Mouse (Mus musculus): ENCODE measurements around the gene Slc41a3.

The Slc41a3 gene

DNA sequence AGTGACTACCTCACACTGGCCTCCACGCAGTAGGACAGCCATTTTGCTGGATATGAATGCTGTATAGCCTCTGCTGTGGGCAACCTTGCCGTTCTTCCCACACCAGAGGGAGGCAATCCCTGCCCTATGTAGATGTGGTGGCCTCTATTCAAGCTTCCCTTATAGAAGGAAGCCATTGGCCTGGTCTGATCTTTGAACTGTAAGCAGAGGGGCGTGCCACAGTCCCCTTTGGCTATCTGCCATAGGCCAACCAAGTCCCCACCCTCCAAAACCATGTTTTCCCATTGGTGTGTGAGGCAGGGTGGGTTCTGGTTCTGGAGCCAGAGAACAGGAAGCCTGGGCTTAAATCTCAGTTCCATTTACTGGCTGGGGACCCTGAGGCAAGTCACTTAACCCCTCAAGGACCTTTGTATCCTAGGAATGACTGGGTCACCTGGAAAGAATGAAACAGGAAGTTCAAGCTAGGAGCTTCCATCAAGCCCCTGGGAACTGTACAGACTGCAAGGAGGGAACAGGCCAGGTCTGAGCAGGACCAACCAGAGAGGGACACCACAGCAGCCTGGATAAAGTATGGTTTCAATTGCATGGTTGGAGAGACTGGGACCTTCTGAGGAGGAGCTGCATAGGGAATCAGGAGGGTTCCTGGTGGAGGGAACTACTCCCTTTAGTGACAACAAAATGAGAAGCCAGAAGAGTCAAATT lies 79.5 kb downstream of the Slc41a3 start:
- no peak for DNase-seq (ENCODE audit: low spot score)

DNA sequence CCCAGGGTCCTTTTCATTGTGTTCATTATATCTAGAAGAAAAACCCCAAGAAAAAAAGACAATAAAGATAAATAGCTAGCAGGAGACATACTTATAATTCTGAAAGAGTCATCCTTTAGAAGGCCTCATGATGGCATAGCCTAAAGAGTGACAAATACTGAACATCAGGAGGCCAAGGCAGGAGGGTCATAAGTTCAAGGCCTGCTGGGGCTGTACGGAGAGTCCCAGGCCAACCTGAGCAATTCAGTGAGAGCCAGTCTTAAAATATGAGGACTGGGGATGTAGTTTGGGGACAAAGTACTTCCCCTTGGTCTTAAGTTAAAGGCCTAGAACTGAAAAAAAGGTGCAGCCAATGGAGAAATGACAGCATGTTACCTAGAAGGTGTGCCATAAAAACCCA lies 82.3 kb downstream of the Slc41a3 start:
- DNase-seq (ENCODE audit: low spot score) = no peak

DNA sequence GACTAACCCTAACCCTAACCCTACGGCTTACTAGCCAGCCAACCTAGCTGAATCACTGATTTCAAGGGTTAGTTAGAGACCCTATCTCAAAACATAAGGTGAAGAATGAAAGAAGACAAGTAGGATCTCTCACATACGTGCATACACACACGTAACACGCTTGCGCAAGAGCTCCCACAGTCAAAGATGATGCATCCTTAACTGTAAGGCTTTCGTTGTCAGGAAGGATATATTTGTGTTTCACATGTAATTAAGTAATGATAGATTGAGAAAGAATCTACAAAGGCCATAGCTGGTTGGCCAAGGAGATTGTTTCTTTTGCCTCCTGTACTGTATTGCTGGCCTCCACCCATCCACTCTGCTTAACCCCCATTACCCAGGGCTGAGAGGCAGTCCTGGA lies 83.5 kb downstream of the Slc41a3 start:
- DNase-seq (ENCODE audit: low spot score) = no peak

DNA sequence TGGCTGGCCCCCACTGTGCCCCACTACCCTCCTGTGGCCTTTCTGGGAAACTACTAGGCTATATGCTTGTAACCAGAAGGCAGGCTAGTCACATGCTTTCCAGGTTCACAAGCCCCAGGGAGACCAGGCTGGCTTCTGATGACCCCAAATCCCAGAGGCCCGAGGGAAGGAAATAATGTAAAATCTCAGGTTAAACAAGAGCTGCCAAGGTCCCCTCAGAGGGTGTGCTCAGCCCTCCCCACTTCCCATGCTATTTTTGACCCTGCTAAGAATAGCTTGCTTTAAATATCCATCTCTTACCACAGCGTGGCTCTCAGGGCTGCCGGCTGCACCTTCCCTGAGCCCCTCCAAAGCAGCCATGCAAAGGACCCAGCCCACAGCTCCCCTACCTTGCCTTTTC lies 84.2 kb downstream of the Slc41a3 start:
- DNase-seq (ENCODE audit: low spot score) = no peak

DNA sequence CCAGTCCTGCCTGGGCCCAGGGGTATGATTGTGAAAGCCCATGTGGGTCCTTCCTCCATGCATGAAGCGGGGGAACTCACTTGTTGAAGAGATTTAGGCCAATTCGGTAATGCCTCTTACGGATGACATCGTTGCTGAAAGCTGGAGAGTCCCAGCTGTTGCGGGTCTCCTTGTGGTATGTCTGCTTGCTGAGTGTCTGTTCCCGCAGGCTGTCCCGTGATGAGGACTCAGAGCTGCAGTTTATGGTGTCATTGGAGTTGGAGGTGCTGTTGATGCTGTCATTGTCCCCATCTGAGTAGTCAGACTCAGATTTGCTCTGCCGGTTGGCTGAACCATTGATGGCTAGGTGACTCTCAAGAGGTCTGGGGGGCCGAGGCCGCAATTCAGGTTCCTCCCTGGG lies 85.0 kb downstream of the Slc41a3 start:
- DNase-seq (ENCODE audit: low spot score) = no peak

DNA sequence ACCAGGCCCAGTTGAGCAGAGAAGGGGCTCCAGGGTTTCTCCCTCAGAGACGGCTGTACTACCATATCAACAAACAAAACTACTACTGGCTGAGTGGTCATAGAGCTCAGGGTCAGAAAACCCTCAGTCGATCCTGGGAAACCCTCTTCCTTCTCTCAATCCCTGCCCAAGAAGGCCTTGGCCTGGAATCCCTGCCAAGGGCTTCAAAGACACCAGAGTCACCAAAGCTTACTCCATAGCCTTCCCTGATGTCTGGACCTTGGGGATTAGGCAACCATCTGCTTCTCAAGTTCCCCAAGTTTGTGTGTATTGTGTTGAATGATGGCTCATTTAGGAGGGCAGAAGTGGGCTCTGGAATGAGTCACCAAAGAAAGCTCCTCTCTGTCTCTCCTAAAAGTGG lies 87.4 kb downstream of the Slc41a3 start:
- DNase-seq (ENCODE audit: low spot score) = no peak

DNA sequence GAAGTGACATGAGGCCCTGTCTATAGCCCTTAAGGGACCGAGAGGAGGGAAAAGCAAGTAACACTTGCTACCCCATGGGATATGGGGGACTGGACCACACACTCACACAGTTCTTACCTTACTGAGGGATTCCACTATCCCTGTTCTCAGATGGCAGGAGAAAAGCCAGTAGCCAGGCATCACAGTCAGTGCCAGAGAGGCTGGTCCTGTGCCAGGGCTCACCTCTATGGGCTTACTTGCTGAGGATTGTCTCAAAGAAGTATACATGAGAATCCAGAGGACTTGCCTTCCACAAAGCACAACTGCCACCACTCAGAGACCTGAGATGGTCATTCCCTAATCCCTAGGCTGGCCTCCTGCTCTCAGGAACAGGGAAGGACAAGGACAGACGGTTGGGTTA lies 87.9 kb downstream of the Slc41a3 start:
- DNase-seq (ENCODE audit: low spot score) = no peak

DNA sequence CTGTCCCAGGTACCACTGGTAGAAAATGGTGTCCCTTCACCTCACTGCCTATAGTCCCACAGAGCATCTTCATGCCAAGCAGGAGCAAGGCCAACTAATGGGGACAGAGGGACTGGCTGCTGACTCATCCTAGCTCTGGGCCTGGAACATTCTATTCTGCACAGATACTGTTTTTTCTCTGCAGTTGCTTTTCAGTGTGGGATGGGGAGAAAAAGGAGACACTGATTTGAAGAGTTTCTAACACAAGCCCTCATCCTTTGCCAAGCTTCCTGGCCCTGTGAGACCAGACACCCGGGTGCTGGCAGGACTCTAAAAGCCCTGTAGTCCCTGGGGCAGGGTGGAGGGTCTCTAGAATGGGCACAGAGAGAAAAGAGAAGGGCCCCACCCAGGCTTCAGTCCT lies 91.2 kb downstream of the Slc41a3 start:
- DNase-seq (ENCODE audit: low spot score) = no peak

Measured in urinary bladder, postnatal 25 days (tissue).